Mouse (Mus musculus) kidney, postnatal 0 days (tissue): Measurements from ENCODE around the gene Fgfr2. TPM values are rescaled to one million over a fixed set of nuclear protein-coding genes. Genes with fewer than 3 reads are reported as not detected.
"Not testable (repeated sequence)": the region's sequence is repeated elsewhere in the genome, so short reads cannot be mapped to it uniquely, and the experiment has no call there.

Source experiments
- ATAC-seq: fragments of 200-750 bp; cut with Nextera tagmentation; replicated peaks from 2 replicates; pipeline ENCODE4 v1.8.0; 2017; ENCODE audit warnings: low read depth, moderate number of reproducible peaks, moderate TSS enrichment, moderate library complexity; ENCODE audit not compliant: low FRiP score
- DNase-seq: peaks from one replicate; pipeline ENCODE4 v3.0.0-alpha.2; 2016; ENCODE audit warnings: low spot score
- H3K27ac ChIP-seq: fragments of 300-500 bp; sonication (generic); 2 replicates; pipeline ENCODE4 v1.5.1; 2014; ENCODE audit warnings: mild to moderate bottlenecking
- H3K27me3 ChIP-seq: fragments of 300-500 bp; sonication (generic); 2 replicates; pipeline ENCODE4 v1.6.1; 2014; ENCODE audit warnings: low read length, mixed read lengths; ENCODE audit not compliant: insufficient read depth
- H3K36me3 ChIP-seq: fragments of 300-500 bp; sonication (generic); 2 replicates; pipeline ENCODE4 v1.6.1; 2014; ENCODE audit warnings: low read length, mixed read lengths; ENCODE audit not compliant: insufficient read depth
- H3K4me1 ChIP-seq: fragments of 300-500 bp; sonication (generic); replicated peaks from 2 replicates; pipeline ENCODE4 v1.6.1; 2014; ENCODE audit warnings: antibody characterized with exemption, low read length, mixed read lengths; ENCODE audit not compliant: insufficient read depth
- H3K4me2 ChIP-seq: fragments of 300-500 bp; sonication (generic); 2 replicates; pipeline ENCODE4 v1.6.1; 2014; ENCODE audit warnings: mild to moderate bottlenecking, low read length, moderate library complexity, mixed read lengths
- H3K4me3 ChIP-seq: fragments of 300-500 bp; sonication (generic); replicated peaks from 2 replicates; pipeline ENCODE4 v1.5.1; 2014; ENCODE audit warnings: low read depth, low read length
- H3K9ac ChIP-seq: fragments of 300-500 bp; sonication (generic); 2 replicates; pipeline ENCODE4 v1.6.1; 2014; ENCODE audit warnings: low read depth, low read length
- H3K9me3 ChIP-seq: fragments of 300-500 bp; sonication (generic); replicated peaks from 2 replicates; pipeline ENCODE4 v1.6.1; 2016; ENCODE audit warnings: low read length, inconsistent platforms, mixed read lengths
- CTCF ChIP-seq: IDR thresholded peaks from 2 replicates; pipeline ENCODE4 v1.5.1; 2016; ENCODE audit warnings: antibody characterized with exemption, low read depth, mild to moderate bottlenecking, moderate library complexity
- WGBS: fragments of 180-500 bp; shearing (Covaris S2); extraction: QIAGEN DNeasy Blood & Tissue Kit; methylation state at CpG from one replicate; pipeline ENCODE4 v1.1.7; 2014; 5-methylcytosine and 5-hydroxymethylcytosine counted together
- polyA plus RNA-seq: library from polyadenylated mRNA; unstranded; fragments of >200 nt; fragmentation: Nextera tagmentation; extraction: Ambion mirVana; gene quantifications from 2 replicates; pipeline ENCODE4 v1.2.1, GENCODE M21; 2015

The Fgfr2 gene
- polyA plus RNA-seq, 1 experiment from 2014 or later = 79.8 TPM

- H3K4me3 ChIP-seq = no peak overlapping the region
- H3K27me3 ChIP-seq = no peaks in the 10 kb centered on the region
- H3K4me1 ChIP-seq = 0 out of 2 replicates have a peak, but pooled peaks cover 2% of the 10 kb centered on the region
- DNase-seq (no peak), ATAC-seq (no peak)
- no peak for TF ChIP-seq CTCF
- no peaks in the 10 kb centered on the region for H3K36me3 ChIP-seq
- H3K9ac ChIP-seq = no peak overlapping the region
- H3K27ac ChIP-seq = no peak overlapping the region
- no peaks in the 10 kb centered on the region for H3K9me3 ChIP-seq
- no peak overlapping the region for H3K4me2 ChIP-seq
- 58% methylated on average over 8 of the region's 8 CpGs for WGBS
Observed at GRCm38 (mm10) chr7:132665664-132666382, 457.3 kb downstream of the Fgfr2 start.

GRCm38 (mm10) chr7:132664815-132665214 lies 458.3 kb downstream of the Fgfr2 start:
- TF ChIP-seq CTCF = no peak
- Histone ChIP-seq H3K4me1 (peaks cover 7% of the 10 kb centered on the region; the same call in 1 of the 2 replicates), H3K4me3 (no peak overlapping the region), H3K27ac (no peak overlapping the region), H3K36me3 (no peaks in the 10 kb centered on the region), H3K9ac (no peak overlapping the region), H3K27me3 (no peaks in the 10 kb centered on the region), H3K9me3 (no peaks in the 10 kb centered on the region), H3K4me2 (no peak overlapping the region)
- DNase-seq (no peak), ATAC-seq (no peak)
- WGBS = 70% methylated on average over 6 of the region's 6 CpGs

- H3K27ac ChIP-seq, ATAC-seq, H3K4me3 ChIP-seq, H3K9ac ChIP-seq, DNase-seq, H3K27me3 ChIP-seq, H3K36me3 ChIP-seq, H3K4me2 ChIP-seq, H3K9me3 ChIP-seq: not testable (repeated sequence)
- H3K4me1 ChIP-seq = peaks cover 24% of the 10 kb centered on the region
- 58% methylated on average over 6 of the region's 6 CpGs for WGBS
Observed at GRCm38 (mm10) chr7:132662831-132663230, 460.3 kb downstream of the Fgfr2 start.

- Histone ChIP-seq H3K4me2 (no peak overlapping the region), H3K4me1 (peaks cover 35% of the 10 kb centered on the region), H3K4me3 (no peak overlapping the region), H3K9me3 (no peaks in the 10 kb centered on the region), H3K9ac (no peak overlapping the region), H3K36me3 (no peaks in the 10 kb centered on the region), H3K27me3 (no peaks in the 10 kb centered on the region), H3K27ac (peak overlapping the region; percentile 25; the same call in 1 of the 2 replicates)
- 53% methylated on average over 7 of the region's 7 CpGs for WGBS
- no peak for TF ChIP-seq CTCF
- ATAC-seq = no peak
- DNase-seq = no peak
Observed at GRCm38 (mm10) chr7:132659633-132660032, 463.5 kb downstream of the Fgfr2 start.

GRCm38 (mm10) chr7:132658688-132659087 lies 464.5 kb downstream of the Fgfr2 start:
- Histone ChIP-seq H3K4me1 (peaks cover 35% of the 10 kb centered on the region), H3K9ac (peak overlapping the region; percentile 35; the same call in 1 of the 2 replicates)

GRCm38 (mm10) chr7:132658058-132658450 lies 465.1 kb downstream of the Fgfr2 start:
- DNase-seq = peak; percentile 79
- no peaks in the 10 kb centered on the region for H3K36me3 ChIP-seq
- no peak for ATAC-seq
- H3K27ac ChIP-seq = peak overlapping the region; percentile 62
- peak overlapping the region; percentile 35; the same call in 1 of the 2 replicates for H3K9ac ChIP-seq
- H3K27me3 ChIP-seq = no peaks in the 10 kb centered on the region
- 4% methylated on average over 9 of the region's 9 CpGs for WGBS
- H3K4me1 ChIP-seq = peaks cover 35% of the 10 kb centered on the region
- H3K4me2 ChIP-seq = no peak overlapping the region
- H3K9me3 ChIP-seq = no peaks in the 10 kb centered on the region
- TF ChIP-seq CTCF = peak; percentile 18; the same call in 1 of the 2 replicates
- H3K4me3 ChIP-seq = no peak overlapping the region

More at GRCm38 (mm10) chr7:132658688-132659087, 464.5 kb downstream of the Fgfr2 start:
- WGBS = 63% methylated on average over 5 of the region's 5 CpGs
- Histone ChIP-seq H3K27me3 (no peaks in the 10 kb centered on the region), H3K27ac (peak overlapping the region; percentile 62), H3K4me2 (no peak overlapping the region), H3K4me3 (no peak overlapping the region), H3K9me3 (no peaks in the 10 kb centered on the region), H3K36me3 (no peaks in the 10 kb centered on the region)
- no peak for DNase-seq
- TF ChIP-seq CTCF = no peak
- no peak for ATAC-seq
